In the genomic region with DNA sequence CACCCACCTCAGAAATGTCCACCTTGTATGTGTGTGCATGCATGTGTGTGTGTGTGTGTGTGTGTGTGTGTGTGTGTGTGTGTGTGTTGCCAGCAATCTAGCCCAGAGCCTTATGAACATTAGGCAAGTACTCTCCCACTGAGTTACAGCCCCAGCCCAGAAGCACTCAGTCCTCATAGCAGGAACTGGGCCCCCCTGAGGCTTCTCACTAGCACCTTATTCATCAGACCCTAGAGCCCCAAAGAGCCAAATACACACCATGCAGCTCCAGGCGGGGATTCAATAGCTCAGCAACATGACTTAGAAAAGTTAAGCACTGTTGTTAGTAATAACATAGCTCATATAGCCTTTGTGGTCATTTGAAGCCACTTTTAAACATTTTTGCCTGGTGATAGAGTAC, we compare ENCODE assay signal across 26 mouse cellular contexts. TPM values are rescaled to one million over a fixed set of nuclear protein-coding genes. Genes with fewer than 3 reads are reported as not detected.
"Had no signal": no experiment of that assay in that cellular context is flagged by ENCODE, and none has a peak within 500 bp of the region (broad histone marks: within the 10 kb centered on the region; RNA-seq: fewer than 3 reads in every experiment).

No protein-coding gene starts in this region.

- H3K9me3 ChIP-seq: hindbrain, embryonic 12.5 days; intestine, embryonic 15.5 days had no signal

- ATAC-seq: inflammation-experienced regulatory T-cells, adult 6 months; intestine, embryonic 15.5 days; intestine, postnatal 0 days had no signal

- H3K9ac ChIP-seq: heart, embryonic 12.5 days; hindbrain, embryonic 12.5 days; hindbrain, embryonic 14.5 days; intestine, embryonic 15.5 days; limb, embryonic 12.5 days had no signal

- H3K4me2 ChIP-seq: heart, embryonic 12.5 days; hindbrain, embryonic 12.5 days; hindbrain, embryonic 14.5 days; intestine, embryonic 15.5 days; limb, embryonic 12.5 days had no signal

- H3K27me3 ChIP-seq: heart, embryonic 12.5 days; intestine, embryonic 15.5 days; limb, embryonic 12.5 days had no signal

- DNase-seq: gastrocnemius, adult 2 months; gastrocnemius, postnatal 10 days; gastrocnemius, postnatal 25 days; heart, adult 18-20 months; heart, postnatal 10 days; heart, postnatal 4 days; kidney, adult 18-20 months; kidney, adult 8-10 months; kidney, postnatal 10 days; kidney, postnatal 4 days; liver had no signal

- H3K27ac ChIP-seq: gastrocnemius, adult 2 months; hindbrain, embryonic 14.5 days; intestine, embryonic 15.5 days; left cerebral cortex, adult 2 months; limb, embryonic 10.5 days; limb, embryonic 12.5 days had no signal

- H3K4me3 ChIP-seq: gastrocnemius, adult 2 months; heart, embryonic 10.5 days; heart, embryonic 12.5 days; hindbrain, embryonic 10.5 days; hindbrain, embryonic 12.5 days; intestine, embryonic 15.5 days; left cerebral cortex, adult 2 months; limb, embryonic 10.5 days; limb, embryonic 12.5 days had no signal

- H3K4me1 ChIP-seq: intestine, embryonic 15.5 days had no signal

- H3K36me3 ChIP-seq: hindbrain, embryonic 12.5 days; intestine, embryonic 15.5 days had no signal

RNA-seq across cellular contexts. Expression of gene Slc6a17, which starts 13.3 kb away (rescaled TPM):
- polyA plus RNA-seq: inflammation-experienced regulatory T-cells, adult 6 months had no signal

RNA-seq across cellular contexts. Expression of gene Kcnc4, which starts 45.2 kb away (rescaled TPM):
- polyA plus RNA-seq: inflammation-experienced regulatory T-cells, adult 6 months; limb, embryonic 10.5 days; limb, embryonic 12.5 days had no signal

RNA-seq across cellular contexts. Expression of gene Ubl4b, which starts 50.3 kb away (rescaled TPM):
- polyA plus RNA-seq: heart, embryonic 12.5 days; heart, embryonic 14.5 days; hindbrain, embryonic 10.5 days; hindbrain, embryonic 12.5 days; hindbrain, embryonic 14.5 days; hindbrain, embryonic 16.5 days; inflammation-experienced regulatory T-cells, adult 6 months; intestine, embryonic 15.5 days; intestine, postnatal 0 days; kidney, embryonic 14.5 days; kidney, embryonic 16.5 days had no signal
